In the genomic region with DNA sequence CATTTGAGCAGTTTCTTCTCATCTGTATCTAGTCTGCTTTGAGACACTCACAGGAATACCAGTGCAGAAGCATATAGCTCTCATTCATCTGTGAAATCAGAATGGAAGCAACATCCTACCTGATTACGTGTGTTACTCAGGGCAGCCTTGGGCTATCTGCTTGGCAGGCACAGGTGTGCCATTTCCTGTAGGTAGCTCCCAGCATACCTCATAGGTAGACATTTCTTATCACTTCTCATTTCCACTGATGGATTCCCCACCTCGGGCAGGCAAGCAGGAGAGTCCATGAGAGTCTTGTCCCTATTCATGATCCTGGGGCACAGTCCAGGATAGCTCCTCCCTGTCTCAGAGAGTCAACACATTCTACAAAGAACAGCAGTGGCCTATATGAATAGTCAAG, we compare ENCODE assay signal across 14 mouse cellular contexts.
"Had no signal": no experiment of that assay in that cellular context is flagged by ENCODE, and none has a peak within 500 bp of the region (broad histone marks: within the 10 kb centered on the region; RNA-seq: fewer than 3 reads in every experiment).

No protein-coding gene starts in this region.

- H3K4me1 ChIP-seq: neural tube, embryonic 12.5 days; neural tube, embryonic 13.5 days; neural tube, embryonic 15.5 days had no signal

- H3K27me3 ChIP-seq: neural tube, embryonic 12.5 days; neural tube, embryonic 13.5 days; neural tube, embryonic 15.5 days had no signal

- H3K27ac ChIP-seq: neural tube, embryonic 12.5 days; neural tube, embryonic 13.5 days; neural tube, embryonic 15.5 days had no signal

- DNase-seq: retina, postnatal 1 day; right cerebral cortex, adult 18-20 months; right cerebral cortex, postnatal 14 days; right cerebral cortex, postnatal 25 days; right cerebral cortex, postnatal 4 days; thymus, adult 18-20 months; thymus, adult 2 months; thymus, postnatal 14 days; thymus, postnatal 25 days; thymus, postnatal 36 days; thymus, postnatal 4 days had no signal

- H3K9me3 ChIP-seq: neural tube, embryonic 12.5 days; neural tube, embryonic 13.5 days; neural tube, embryonic 15.5 days had no signal

- H3K9ac ChIP-seq: neural tube, embryonic 12.5 days; neural tube, embryonic 13.5 days; neural tube, embryonic 15.5 days had no signal

- H3K36me3 ChIP-seq: neural tube, embryonic 12.5 days; neural tube, embryonic 13.5 days; neural tube, embryonic 15.5 days had no signal

- H3K4me2 ChIP-seq: neural tube, embryonic 12.5 days; neural tube, embryonic 13.5 days; neural tube, embryonic 15.5 days had no signal

- H3K4me3 ChIP-seq: neural tube, embryonic 12.5 days; neural tube, embryonic 13.5 days; neural tube, embryonic 15.5 days had no signal
